Mouse (Mus musculus) layer of hippocampus, adult 9-11 months (tissue): ENCODE measurements around the gene Egln2.
A peak's percentile ranks its signal among the peaks of the same experiment; 100 is the strongest.

ENCODE experiments used
- DNase-seq: peaks from one replicate; pipeline ENCODE4 v3.0.0; 2022

Egln2 gene

DNA sequence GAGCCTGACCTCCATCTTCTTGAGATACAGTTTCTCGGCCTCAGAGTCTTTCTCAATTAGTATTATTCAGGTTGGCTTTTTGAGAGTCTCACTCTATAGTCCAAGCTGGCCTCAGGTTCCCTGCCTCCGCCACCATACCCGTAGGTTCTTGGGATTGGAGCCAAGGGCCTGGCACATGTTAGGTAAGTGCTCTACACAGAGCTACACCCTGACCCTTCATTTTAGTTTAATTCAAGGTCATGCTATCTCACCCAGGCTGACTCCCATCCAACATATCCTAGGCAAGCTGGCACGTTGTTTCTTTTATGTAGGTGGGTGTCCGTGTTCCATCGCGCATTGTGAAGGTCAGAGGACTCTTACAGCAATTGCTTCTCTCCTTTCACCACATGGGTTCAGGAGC, 8.3 kb upstream of the Egln2 start:
- no peak for DNase-seq

DNA sequence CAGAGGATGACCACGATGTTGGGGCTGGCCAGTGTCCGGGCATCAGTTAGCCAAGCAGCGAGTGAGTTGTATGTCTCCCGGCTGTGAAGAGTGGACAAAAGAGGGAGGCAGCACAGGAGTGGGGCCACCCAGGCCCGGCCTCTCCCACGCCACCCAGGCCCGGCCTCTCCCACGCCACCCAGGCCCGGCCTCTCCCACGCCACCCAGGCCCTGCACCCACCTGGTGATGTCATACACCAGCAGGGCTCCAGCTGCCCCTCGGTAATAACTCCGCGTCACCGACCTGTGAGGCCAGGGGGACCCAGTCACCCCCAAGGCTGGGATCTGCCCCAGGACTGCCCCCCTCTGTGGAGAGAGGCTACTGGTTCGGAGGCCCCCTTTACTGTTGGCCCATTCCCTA, 7.9 kb upstream of the Egln2 start:
- no peak for DNase-seq

DNA sequence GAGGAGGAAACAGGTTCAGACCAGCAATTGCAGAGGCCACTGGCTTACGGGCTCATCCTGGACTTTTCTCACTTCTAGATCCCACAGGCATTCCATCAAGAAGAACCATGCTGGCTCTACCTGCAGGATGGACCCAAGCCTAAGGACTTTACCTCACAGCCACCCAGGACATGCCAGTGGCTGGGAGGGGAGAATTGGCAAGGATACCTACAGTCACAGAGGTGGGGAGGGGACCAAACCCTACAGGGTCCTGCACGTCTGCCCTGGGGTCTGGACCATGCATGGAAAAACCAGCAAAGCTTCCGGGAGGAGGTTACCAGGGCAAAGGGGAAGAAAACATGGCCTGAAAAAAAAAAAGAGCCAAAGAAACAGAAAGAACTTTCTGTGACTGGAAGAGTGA, 4.4 kb upstream of the Egln2 start:
- no peak for DNase-seq

DNA sequence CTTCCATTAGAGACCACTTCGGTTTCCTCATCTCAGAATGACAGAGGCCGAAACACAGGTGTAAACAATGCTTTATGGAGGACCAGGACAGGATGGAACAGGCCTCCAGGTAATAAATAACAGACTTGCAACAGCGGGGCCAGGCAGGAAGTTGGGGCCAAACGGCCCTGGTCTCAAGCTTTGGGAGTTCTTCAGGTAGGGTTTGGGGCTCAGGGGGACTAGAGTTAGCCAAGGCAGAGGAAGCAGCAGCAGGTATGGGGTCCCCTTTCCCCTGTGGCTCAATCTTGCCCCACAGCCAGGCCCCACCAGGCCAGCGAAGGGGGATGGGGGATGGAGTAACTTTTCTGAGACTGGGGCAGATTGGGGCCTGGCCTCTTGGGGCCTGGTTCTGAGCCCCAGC, 1.8 kb upstream of the Egln2 start:
- DNase-seq, result no peak

DNA sequence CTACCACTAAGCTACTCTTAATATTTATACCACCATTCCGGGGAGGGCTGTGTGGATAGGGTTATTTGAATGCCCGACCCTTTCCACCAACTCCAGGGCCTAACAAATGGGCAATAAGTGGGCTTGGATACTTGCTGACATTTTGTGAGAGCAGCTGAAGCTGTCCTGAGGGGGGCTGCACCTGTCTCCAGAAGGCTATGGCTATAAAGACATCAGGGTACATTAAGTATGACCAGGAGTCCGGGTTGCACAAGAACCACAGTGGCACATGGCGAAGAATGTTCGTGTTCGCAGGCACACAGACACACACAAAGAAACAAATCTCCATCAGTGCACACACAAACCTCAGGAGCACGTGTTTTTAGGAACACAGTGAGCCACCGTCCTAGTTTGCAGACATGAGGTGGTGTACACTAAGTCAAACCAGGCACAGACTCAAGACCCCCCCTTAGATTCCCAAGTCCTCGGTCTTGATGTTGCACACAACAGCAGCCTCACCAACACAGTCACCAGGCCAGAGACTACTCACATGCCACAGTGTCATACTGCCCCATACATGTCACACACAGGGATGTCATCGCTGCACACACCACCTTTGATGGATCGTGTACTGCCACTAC, 983 bp upstream of the Egln2 start:
- DNase-seq, result no peak

DNA sequence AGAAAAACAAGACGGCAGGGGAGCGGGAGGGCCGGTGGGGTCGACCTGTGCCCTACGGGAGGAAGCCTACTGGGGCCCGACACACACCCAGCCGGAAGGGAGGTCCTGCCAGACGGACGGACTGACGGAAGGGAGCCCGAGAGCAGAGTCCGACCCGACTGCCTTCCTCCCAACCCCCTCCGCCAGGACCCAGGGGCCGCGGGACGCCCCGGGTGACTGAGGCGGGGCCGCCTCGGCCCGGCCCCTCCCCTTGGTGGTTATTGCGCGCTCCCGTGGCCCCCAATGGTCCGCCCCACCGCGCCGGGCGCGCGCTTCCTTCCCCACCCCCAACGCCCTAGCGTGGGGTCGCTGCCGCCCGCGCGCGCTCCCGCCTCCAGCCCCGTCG, 381 bp downstream of the Egln2 start:
- DNase-seq, result peak; percentile 83

DNA sequence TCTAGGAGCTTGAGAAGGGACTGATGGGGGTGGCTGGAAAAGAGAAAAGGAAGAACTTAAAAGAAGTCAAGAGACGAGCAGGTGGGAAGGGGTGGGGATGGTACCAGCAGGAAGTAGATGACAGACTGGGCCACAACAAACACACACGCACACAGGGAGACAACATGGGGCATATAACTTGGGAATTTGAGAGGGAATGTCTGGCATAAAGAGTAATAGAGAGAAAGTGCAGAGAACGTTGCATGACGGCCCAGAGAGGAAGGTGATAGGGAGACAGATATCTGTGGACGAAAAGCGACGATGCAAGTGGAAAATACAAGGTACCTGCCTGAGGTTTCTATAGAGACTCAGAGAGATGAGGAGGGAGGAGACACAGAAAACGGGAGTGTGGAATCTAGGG, 906 bp downstream of the Egln2 start:
- no peak for DNase-seq

DNA sequence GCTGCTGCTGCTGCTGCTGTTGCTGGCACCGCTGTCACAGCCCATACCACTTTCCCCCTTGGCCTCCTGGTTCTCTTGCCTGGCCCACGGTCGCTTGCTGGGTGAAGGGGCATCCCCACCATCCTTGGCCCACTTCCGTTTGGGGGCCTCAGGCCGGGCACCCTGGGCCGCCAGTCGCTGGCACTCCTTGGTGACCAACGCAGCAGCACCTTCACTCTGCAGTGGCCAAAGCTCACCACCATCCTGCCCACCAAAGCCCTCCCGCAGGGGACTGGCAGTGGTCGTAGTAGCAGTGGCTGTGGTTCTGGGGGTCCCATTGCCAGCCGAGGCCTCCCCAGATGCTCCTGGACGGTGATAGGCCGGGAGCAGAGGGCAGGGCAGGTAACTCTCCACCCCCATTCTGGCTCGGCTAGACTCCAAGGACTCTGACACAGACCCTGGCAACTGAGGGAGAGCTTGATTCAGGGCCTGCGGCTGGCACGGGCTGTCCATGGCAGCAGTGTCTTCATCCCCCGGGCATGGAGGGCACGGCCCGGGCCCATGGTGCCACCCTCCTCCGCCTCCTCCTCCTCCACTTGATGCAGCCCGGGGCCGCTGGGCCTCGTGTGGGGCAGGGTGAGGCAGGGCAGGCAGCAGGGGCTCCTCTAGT, 1.5 kb downstream of the Egln2 start:
- DNase-seq, result peak; percentile 65

DNA sequence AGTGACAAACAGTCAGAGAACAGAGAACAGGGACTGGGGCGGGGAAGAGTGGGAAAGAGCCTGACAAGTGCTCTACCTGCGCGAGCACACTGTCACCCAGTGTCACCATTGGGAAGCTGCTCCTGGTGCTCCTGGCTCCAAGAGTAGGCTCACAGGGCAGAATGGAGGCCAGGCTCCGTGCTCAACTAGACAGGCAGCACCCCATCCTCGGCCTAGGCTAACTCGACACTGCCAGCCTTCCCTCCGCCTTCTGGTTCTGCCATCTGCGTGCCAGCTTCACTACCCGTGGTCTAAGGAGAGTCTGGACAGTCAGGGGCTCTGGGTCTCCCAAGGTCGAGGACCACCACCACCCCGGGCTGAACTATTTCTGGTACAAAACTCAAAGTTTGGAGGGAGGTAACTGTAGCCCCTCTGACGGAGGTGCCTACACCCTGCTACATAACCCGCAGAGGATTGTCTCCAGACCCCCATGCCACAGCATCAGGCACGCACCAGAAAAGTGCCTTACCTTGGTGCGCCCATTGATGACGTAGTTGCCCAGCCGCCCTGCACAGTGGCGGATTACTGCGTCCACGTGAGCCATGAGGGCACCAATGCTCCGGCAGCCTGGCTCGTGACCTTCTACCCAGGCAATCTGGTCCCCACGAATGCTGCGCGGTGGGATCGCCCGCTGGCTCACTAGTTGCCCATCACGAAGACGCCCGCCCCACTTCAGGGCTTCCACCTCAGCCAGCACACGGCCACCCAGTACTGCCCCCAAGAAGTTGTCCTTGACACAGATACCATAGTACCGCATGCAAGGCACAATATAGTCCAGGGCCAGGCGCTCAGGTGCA, 2.3 kb downstream of the Egln2 start:
- DNase-seq, result no peak

DNA sequence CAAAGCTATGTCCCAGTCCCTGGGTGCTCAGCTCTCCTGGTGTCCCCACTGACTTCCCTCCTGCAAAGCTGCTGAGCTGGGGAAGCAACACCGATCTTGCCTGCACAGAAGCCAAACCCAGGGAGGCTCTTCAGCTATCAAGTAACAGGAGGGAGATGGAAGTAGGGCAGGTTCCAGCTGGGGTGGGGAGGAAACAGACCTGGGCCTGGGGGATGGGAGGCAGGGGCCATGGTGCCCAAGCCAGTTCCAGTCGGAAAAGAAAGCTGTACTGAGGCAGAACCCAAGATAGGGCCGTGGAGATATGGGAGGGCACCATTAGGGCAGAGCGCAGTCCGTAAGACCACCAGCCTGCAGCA, 3.2 kb downstream of the Egln2 start:
- no peak for DNase-seq

DNA sequence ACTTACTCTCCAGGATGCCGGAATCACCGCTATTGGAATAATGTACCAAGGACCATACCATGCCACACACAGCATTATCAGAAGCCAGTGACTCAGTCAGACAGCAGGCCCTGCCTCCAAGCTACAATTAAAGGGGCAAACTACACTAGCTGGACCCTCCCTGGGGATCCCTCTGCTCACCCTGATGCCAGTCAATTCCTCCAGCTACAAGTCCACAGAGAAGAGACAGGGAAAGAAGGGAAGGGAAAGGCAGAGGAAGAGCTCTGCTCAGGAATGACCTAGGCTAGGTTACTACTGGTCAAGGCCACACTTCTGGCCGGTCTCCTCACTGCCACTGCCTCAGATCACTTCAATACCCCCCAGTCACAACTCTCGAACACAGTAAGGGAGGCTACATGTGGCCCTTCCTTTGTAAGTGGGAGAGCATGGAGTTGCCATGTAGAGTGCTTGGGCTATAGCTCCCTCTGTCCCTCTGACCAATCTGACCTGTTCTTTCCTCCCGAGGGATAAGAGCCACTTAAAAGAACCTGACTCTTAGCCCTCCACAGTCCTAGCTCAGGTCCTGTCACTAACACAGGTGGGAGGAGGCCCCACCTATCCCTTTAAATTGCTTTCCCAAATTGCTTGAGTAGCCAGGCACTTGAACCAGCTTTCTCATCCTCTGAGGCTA, 3.7 kb downstream of the Egln2 start:
- DNase-seq, result no peak

DNA sequence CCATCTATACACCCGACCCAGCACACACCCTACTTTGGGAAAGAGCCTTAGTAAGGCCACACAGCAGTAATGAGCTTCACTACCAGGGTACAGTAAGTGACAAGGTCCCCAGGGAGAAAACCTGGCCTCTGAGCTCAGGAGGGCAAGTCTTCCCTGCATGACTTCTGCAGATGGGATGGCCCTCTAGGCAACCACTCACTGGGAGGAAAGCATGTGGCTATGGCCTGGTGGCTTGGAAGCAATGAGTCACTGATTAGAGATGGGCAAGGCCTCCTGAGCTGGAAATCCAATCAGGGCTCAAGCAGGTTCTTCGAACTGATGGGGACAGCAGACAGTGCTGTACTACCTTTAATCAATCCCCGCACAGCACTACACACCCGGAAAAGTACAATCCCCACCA, 4.9 kb downstream of the Egln2 start:
- no peak for DNase-seq

DNA sequence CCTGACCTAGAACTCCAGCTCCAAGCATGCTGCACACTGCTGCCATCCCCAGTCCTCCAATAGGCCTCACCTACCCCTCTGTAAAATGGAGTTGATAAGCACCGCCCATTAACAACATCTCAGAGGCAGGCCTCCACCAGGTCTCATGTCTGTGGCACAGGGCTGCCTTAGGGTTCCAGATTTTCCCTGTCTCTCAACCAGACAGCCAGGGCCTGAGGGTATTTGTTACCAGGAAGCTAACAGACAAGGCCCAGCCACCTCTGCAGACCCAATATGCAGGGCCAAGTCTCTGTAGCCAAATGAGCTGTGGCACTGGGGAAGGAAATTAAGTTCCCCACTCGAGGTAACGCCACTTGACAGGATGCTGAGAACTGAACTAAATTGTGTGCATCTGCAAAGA, 5.7 kb downstream of the Egln2 start:
- no peak for DNase-seq

DNA sequence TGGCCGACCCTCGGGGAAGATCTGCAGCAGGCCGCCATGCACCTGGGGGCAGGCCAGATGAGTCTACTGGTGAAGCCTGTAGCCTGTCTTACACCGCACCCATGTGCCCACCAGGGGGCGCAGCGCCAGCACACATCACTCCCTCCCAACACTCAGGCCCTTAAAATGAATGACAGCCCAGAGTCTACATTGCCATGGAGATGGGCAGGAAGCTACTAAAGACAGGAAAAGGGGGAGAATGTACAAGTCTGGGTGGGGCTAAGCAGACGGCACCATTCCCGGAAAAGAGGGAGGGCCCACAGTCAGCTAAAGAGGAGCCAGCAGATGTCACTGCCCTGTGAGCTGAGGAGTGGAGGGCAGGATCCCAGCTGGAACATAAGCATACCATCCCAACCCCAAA, 6.7 kb downstream of the Egln2 start:
- DNase-seq, result peak; percentile 94

DNA sequence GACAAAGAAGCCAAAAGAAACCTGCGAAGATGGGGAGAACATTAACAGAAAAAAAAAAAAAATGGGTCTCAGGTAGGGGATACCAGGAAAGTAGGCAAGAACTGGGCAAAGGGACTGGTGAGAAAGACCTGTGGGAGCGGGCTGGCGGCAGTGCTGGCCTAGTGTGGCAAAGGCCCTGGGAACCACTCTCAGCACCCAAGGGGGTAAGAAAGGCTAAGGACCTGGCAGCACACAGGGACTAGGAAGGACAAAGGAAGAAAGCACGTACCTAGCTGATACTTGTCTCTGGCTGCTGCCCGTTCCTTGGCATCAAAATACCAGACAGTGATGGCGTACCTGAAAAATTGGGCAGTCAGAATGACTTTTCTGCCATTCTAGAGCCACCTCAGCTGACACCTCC, 7.3 kb downstream of the Egln2 start:
- DNase-seq, result no peak

DNA sequence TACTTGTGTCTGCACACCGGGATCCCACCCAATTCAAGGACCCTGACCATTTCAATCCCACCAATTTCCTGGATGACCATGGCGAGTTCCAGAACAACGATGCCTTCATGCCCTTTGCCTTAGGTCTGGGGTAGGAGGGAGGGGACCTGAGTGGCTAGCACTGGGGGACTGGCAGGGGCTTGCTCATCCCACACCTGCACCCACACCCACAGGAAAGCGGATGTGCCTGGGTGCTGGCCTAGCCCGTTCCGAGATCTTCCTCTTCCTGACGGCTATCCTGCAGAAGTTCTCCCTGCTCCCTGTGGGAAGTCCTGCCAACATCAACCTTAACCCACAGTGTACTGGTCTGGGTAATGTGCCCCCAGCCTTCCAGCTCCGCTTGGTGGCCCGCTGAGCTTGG, 8.4 kb downstream of the Egln2 start:
- DNase-seq, result no peak

DNA sequence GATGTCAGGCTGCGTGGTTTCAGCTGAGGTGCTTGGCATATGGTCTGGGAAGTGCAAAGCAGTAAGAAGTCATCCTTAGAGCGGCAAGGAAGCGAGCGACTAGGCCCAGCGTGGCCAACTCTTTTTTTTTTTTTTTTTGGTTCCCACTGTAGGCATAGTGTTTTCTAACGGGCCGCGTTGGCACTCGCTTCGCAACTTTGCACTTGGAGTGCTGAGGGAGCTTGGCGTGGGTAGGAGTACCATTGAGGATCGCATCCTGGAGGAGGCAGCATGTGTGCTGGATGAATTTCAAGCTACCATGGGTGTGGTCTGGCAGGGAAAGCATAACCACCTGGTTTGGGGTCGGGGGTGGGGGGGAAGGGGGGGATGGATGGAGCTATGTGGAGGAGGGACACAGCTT, 10.6 kb downstream of the Egln2 start:
- DNase-seq, result no peak

DNA sequence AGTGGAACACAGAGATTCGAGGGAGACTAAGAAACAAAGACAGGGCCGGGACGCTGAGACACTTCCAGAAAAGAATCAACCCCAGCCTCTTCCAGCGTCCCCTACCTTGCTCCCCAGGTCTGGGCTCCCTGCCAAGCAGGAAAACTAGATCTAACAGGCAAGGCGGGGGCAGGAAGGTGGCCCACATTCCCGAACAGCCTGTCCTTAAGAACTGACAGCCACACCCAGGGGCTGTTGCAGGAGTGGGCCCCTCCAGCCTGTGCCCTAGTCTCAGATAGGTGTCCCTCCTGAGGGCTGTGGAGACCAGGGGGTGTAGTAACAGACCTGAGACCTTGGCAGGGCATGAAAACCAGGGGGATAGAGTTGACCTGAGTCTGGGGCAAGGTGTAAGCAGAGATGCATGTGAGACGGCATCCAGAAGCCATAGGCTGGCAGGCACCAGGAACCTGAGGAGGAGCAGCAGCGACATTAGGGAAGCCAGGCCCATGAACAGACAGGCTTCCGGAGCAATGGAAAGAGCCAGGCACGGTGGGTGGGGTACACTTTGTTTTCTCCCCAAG, 13.3 kb downstream of the Egln2 start, which contains the start of gene Cyp2t4:
TSS of gene Cyp2t4 (plus strand) at position 510 of the 560 bp plus-strand sequence.
- no peak for DNase-seq

DNA sequence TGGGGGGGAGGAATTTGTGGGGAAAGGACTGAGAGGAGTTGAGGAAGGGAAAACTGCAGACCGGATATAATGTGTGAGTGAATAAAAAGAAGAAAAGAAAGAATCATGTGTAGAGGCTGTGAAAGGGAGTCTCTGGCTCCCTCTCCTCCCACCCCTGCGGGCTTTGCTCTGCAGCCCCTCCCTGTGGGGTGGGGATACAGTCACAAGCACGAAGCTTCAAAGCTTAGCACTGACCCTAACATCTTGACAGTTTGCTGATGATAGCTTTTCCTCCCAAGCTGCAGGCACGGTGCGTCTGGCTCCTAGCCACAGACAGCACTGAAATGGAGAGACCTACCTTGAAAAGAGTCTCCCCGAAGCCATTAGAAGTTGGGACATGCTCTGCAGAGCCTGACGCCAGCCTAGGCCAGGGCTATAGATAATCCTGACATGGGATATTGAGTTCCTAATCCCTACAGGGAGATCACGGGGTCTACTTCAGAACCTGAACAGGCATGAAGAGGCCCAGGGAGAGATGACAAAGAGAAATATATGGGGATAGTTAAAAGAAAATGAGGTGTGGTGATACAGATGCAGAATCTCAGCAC, 30.1 kb downstream of the Egln2 start:
- no peak for DNase-seq

DNA sequence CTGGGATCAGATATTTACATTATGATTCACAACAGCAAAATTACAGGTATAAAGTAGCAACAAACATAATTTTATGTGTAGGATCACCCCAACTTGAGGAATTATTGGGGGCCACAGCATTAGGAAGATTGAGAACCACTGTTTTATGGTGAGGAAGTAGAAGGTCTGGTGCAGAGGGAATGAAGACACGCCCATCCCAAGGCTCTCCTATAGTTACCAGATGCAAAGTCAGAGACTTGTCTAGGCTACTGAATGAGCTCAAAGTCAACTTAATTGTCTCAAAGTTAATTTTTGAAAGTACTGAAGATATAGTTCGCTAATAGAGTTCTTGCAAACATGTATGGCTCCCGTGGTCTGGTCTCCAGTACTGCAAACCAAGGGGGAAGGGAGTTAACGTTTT, 32.8 kb downstream of the Egln2 start:
- DNase-seq, result no peak

DNA sequence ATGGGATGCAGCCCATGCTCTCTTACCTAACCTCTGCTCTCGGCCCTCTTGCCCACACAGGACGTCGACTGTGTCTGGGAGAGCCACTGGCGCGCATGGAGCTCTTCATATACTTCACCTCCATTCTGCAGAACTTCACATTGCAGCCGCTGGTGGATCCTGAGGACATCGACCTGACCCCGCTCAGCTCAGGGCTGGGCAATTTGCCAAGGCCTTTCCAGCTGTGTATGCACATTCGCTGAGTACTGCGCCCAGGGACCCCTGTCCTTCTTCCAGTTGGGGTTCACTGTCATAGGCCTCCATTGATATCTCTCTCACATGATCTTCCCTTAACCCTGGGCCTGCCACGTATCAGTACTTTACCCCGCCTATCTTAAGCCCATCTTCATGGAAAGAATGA, 33.4 kb downstream of the Egln2 start:
- DNase-seq, result no peak

DNA sequence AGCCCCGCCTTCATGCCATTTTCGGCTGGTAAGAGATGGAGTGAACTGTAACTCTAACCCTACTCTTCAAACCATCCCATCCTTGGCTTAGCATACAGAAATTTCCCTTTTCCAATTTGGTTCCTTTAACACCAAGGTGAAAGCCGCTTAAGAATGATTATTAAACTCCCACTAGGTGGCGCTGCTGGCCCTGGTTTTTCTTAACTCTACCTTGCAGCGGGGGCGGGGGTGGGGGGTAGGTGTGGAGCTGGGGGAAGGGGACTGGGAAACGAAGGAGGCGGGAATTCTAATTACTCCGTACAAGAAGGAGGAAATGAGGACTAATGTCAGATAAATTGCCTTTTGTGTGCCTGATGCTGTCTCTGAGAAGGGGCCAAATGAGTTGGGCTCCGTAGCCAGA, 34.0 kb downstream of the Egln2 start:
- DNase-seq, result no peak

DNA sequence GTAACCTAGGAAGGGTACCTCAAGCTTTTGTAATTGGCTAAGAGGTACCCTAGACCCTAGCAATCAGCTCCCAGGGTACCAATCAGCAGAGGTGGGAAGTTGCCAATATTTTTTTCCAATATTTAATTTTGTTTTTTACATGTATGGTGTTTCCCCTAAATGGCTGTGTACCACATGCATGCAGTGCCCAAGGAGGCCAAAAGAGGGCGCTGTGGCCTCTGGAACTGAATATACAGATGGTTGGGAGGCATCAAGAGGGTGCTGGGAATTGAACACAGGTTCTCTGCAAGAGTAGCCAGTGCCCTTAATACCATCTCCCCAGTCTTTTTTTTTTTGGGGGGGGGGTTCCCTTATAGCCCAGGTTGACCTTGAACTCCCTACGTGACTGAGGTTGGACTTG, 35.2 kb downstream of the Egln2 start:
- DNase-seq, result no peak
